Comparison of ENCODE assay signal across 8 mouse cellular contexts in the genomic region with DNA sequence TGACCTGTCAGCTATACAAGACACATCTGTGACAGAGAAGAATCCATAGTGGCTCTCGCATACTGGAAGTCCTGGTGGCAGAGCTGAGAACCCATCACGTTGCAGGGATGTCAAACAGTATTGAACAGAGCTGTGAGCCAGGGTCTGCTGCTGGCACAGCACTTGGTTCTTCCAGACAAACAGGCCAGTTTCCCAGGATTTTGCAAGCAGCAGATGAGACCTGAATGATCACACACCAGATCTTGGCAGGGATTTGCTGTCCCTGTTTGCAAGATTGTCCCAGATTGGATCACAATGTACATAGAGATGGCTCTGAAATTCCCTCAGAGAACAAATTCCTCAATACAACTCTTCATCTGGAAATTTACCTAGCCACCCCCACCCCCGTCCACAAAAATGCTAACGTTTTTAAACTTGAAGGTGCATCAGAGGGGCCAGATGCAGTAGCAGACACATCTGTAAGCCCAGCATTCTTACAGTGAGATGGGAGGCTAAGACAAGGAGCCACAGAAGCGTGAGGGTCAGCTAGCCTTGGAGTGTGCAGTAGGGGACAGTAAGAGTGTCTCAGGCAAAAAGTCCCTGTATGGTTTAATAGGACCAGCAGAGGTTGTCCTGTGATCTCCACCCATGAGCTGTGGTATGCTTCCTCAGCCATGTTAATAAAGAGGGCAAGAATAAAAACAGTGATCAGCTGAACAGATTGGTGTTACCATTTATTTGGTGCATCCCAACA.
DNase-seq lines count a peak whose midpoint lies in the region; ATAC-seq and TF ChIP-seq lines count a peak whose summit lies in the region.

No protein-coding gene starts in this region.

- H3K4me1 ChIP-seq in forebrain, embryonic 14.5 days (ENCODE audit: control insufficient read depth, insufficient read depth, low read length), result peaks cover 20% of the 10 kb centered on the region
- peaks cover 22% of the 10 kb centered on the region for H3K4me1 ChIP-seq in forebrain, embryonic 10.5 days

- H3K4me2 ChIP-seq in forebrain, embryonic 14.5 days (ENCODE audit: low read length), result peak overlapping the region; percentile 33

- H3K4me3 ChIP-seq in forebrain, embryonic 14.5 days (ENCODE audit: low read depth, low read length), result no peak overlapping the region
- no peak overlapping the region for H3K4me3 ChIP-seq in forebrain, embryonic 10.5 days
- no peak overlapping the region; the same call in 1 of the 2 replicates for H3K4me3 ChIP-seq in layer of hippocampus, adult 2 months

- ATAC-seq in forebrain, embryonic 14.5 days, result peak; percentile 24; the same call in 1 of the 2 replicates

- H3K36me3 ChIP-seq in forebrain, embryonic 14.5 days (ENCODE audit: control insufficient read depth, insufficient read depth, low read length), result no peaks in the 10 kb centered on the region
- no peaks in the 10 kb centered on the region for H3K36me3 ChIP-seq in forebrain, embryonic 10.5 days (replicated peaks)

- no peaks in the 10 kb centered on the region for H3K27me3 ChIP-seq in forebrain, embryonic 14.5 days (replicated peaks; ENCODE audit: control insufficient read depth, insufficient read depth, low read length)
- H3K27me3 ChIP-seq in forebrain, embryonic 10.5 days (ENCODE audit: poor library complexity, severe bottlenecking), result no peaks in the 10 kb centered on the region

- peak; percentile 56 for DNase-seq in forebrain, embryonic 14.5 days (ENCODE audit: low spot score)
- no peak for DNase-seq in forebrain, embryonic 10.5 days (ENCODE audit: extremely low spot score, low spot score)
- DNase-seq in lung, postnatal 14 days, result peak; percentile 20
- no peak for DNase-seq in lung, postnatal 25 days (ENCODE audit: low spot score)
- peak; percentile 42 to 67 for DNase-seq in layer of hippocampus, adult 2 months (ENCODE audit: low spot score in 2 of 2)
- DNase-seq in right cerebral cortex, postnatal 36 days (ENCODE audit: low spot score in 2 of 2), result peak; percentile 10 to 24
- no peak for DNase-seq in heart, adult 11 months
- no peak for DNase-seq in cerebellum, postnatal 36 days

- no peaks in the 10 kb centered on the region for H3K9me3 ChIP-seq in forebrain, embryonic 14.5 days (replicated peaks; ENCODE audit: control insufficient read depth, low read length)
- no peaks in the 10 kb centered on the region for H3K9me3 ChIP-seq in forebrain, embryonic 10.5 days

- TF ChIP-seq CTCF in layer of hippocampus, adult 2 months (conservative IDR thresholded peaks at IDR 0.05), result no peak

- 72% methylated on average over 5 of the region's 5 CpGs for WGBS in forebrain, embryonic 14.5 days
- 76% methylated on average over 5 of the region's 5 CpGs for WGBS in forebrain, embryonic 10.5 days

- H3K9ac ChIP-seq in forebrain, embryonic 14.5 days (ENCODE audit: low read length), result peak overlapping the region; percentile 21; the same call in 1 of the 2 replicates

- peak overlapping the region; percentile 39; the same call in 1 of the 2 replicates for H3K27ac ChIP-seq in forebrain, embryonic 14.5 days (ENCODE audit: low read depth, low read length)
- no peak overlapping the region for H3K27ac ChIP-seq in forebrain, embryonic 10.5 days
- H3K27ac ChIP-seq in layer of hippocampus, adult 2 months, result peak overlapping the region; percentile 86

Comparison
In these comparisons a context has a peak if more than half of its experiments do, and no peak if none do; other contexts are left out.
1. DNase-seq: peak in forebrain, embryonic 14.5 days (single experiment), lung, postnatal 14 days (single experiment), layer of hippocampus, adult 2 months (2 of 2) and right cerebral cortex, postnatal 36 days (2 of 2); none in forebrain, embryonic 10.5 days (single experiment), lung, postnatal 25 days (single experiment), heart, adult 11 months (single experiment) and cerebellum, postnatal 36 days (0 of 2).